Mouse (Mus musculus) liver, postnatal 0 days (tissue): ENCODE data around the gene Npr1. TPM values are rescaled to one million over a fixed set of nuclear protein-coding genes. Genes with fewer than 3 reads are reported as not detected.

Experiments used
- ATAC-seq: fragments of 200-750 bp; cut with Nextera tagmentation; 2 replicates; pipeline ENCODE4 v1.8.0; 2017; ENCODE audit warnings: mild to moderate bottlenecking, moderate library complexity
- DNase-seq: peaks from one replicate; pipeline ENCODE4 v3.0.0-alpha.2; 2016
- H3K27ac ChIP-seq: fragments of 300-500 bp; sonication (generic); 2 replicates; pipeline ENCODE4 v1.5.1; 2014; ENCODE audit warnings: antibody characterized with exemption, moderate library complexity, mild to moderate bottlenecking, low read depth
- H3K27me3 ChIP-seq: fragments of 300-500 bp; sonication (generic); 2 replicates; pipeline ENCODE4 v1.6.1; 2014; ENCODE audit warnings: low read length, control low read depth, mixed read lengths; ENCODE audit not compliant: insufficient read depth
- H3K36me3 ChIP-seq: fragments of 300-500 bp; sonication (generic); replicated peaks from 2 replicates; pipeline ENCODE4 v1.6.1; 2014; ENCODE audit warnings: mild to moderate bottlenecking, control low read depth, low read length, moderate library complexity, mixed read lengths; ENCODE audit not compliant: insufficient read depth
- H3K4me1 ChIP-seq: fragments of 300-500 bp; sonication (generic); 2 replicates; pipeline ENCODE4 v1.6.1; 2014; ENCODE audit warnings: antibody characterized with exemption, mild to moderate bottlenecking, control low read depth; ENCODE audit not compliant: insufficient read depth
- H3K4me2 ChIP-seq: fragments of 300-500 bp; sonication (generic); 2 replicates; pipeline ENCODE4 v1.6.1; 2014; ENCODE audit warnings: low read depth, mild to moderate bottlenecking, low read length, moderate library complexity, mixed read lengths
- H3K4me3 ChIP-seq: fragments of 300-500 bp; sonication (generic); 2 replicates; pipeline ENCODE4 v1.5.1; 2014; ENCODE audit warnings: low read depth, low read length
- H3K9ac ChIP-seq: fragments of 300-500 bp; sonication (generic); replicated peaks from 2 replicates; pipeline ENCODE4 v1.6.1; 2014; ENCODE audit warnings: mild to moderate bottlenecking, moderate library complexity
- H3K9me3 ChIP-seq: fragments of 300-500 bp; sonication (generic); 2 replicates; pipeline ENCODE4 v1.6.1; 2016; ENCODE audit warnings: mild to moderate bottlenecking, control low read depth, low read length, mixed read lengths
- CTCF ChIP-seq: sonication (generic); IDR thresholded peaks from 2 replicates; pipeline ENCODE4 v1.5.1; 2016; ENCODE audit warnings: antibody characterized with exemption, low read depth
- EP300 ChIP-seq: IDR thresholded peaks from 2 replicates; pipeline ENCODE4 v1.6.1; 2016; ENCODE audit warnings: antibody characterized with exemption, low read depth, mild to moderate bottlenecking
- WGBS: fragments of 180-500 bp; shearing (Covaris S2); extraction: QIAGEN DNeasy Blood & Tissue Kit; methylation state at CpG from one replicate; pipeline ENCODE4 v1.1.7; 2014; ENCODE audit not compliant: insufficient replicate concordance; 5-methylcytosine and 5-hydroxymethylcytosine counted together
- polyA plus RNA-seq: library from polyadenylated mRNA; unstranded; fragments of >200 nt; fragmentation: Nextera tagmentation; extraction: Ambion mirVana; gene quantifications from 2 replicates; pipeline ENCODE4 v1.2.1, GENCODE M21; 2015

The Npr1 gene
- polyA plus RNA-seq, 1 experiment from 2014 or later = 5.9 TPM

DNA sequence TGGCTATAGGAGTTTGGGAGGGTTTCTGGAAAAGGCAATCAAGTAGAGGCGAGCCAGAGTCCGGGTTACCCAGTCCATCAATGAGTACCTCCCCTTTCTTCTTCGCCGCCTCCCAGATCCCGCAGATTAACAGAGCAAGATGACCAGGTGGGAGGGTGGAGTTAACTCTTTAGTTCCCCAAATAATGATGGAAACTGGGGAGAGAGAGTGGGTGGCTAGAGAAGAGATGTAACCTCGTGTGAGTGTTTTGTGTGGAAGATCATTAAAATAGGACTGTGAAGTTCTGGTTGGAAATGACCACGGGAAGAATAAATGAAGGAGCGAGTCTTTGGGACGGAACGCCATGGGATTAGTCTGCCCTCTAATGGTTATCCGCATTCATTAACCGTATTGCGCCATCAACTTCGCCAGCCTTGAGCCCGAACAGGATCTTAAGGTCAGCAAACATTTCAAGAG is 673 bp upstream of the Npr1 start:
- Histone ChIP-seq H3K4me1 (peaks cover 11% of the 10 kb centered on the region), H3K4me3 (peak overlapping the region; percentile 58), H3K9me3 (no peaks in the 10 kb centered on the region), H3K27ac (no peak overlapping the region), H3K27me3 (peaks cover 34% of the 10 kb centered on the region), H3K9ac (peak overlapping the region; percentile 38; the same call in 1 of the 2 replicates), H3K4me2 (peak overlapping the region; percentile 86), H3K36me3 (no peaks in the 10 kb centered on the region)
- no peak for TF ChIP-seq EP300
- peak; percentile 89 for TF ChIP-seq CTCF
- under 1% methylated on average over 15 of the region's 15 CpGs for whole genome bisulfite sequencing
- peak; percentile 62 for DNase-seq
- ATAC-seq = peak; percentile 69

- Histone ChIP-seq H3K4me3 (peak overlapping the region; percentile 58), H3K9ac (peak overlapping the region; percentile 59), H3K4me2 (peak overlapping the region; percentile 86), H3K27me3 (peaks cover 34% of the 10 kb centered on the region), H3K4me1 (peaks cover 11% of the 10 kb centered on the region), H3K27ac (peak overlapping the region; percentile 55; the same call in 1 of the 2 replicates), H3K9me3 (no peaks in the 10 kb centered on the region), H3K36me3 (no peaks in the 10 kb centered on the region)
- under 1% methylated on average over 75 of the region's 75 CpGs for WGBS
- DNase-seq = peak; percentile 34
- ATAC-seq = peak; percentile 37
- TF ChIP-seq CTCF (no peak), EP300 (no peak)
Observed at GRCm38 (mm10) chr3:90465081-90465685, 483 bp downstream of the Npr1 start.

DNA sequence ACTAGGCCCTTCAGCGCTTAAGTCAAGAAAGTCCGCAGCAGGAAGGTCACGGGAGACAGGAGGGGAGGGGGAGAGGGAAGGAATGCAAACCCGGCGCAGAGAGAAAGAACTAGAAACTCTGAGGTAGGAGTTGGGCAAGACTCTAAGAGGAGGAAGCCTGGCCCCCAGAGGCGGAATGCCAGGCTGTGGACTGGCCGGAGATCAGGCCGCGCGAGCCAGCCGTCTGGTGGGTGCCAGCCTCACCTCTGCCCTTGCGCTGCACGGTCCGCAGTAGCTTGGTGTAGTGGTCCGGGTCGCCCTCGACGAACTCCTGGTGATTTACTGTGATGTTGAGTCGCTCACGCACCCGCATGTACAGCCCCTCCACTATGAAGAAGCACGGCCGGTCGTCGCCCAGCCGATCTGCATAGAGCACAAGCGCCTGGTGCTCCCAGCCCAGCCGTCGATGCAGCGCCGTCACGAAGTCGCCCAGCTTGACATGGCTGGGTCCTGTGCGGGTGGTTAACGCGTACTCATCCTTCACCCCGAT is 1.1 kb downstream of the Npr1 start:
- no peak overlapping the region for H3K27ac ChIP-seq
- H3K4me1 ChIP-seq = peaks cover 11% of the 10 kb centered on the region
- peak; percentile 9; the same call in 1 of the 2 replicates for ATAC-seq
- no peaks in the 10 kb centered on the region for H3K9me3 ChIP-seq
- H3K4me3 ChIP-seq = peak overlapping the region; percentile 58
- no peaks in the 10 kb centered on the region for H3K36me3 ChIP-seq
- peak overlapping the region; percentile 59 for H3K9ac ChIP-seq
- no peak for DNase-seq
- no peak for TF ChIP-seq CTCF
- no peak for TF ChIP-seq EP300
- H3K27me3 ChIP-seq = peaks cover 34% of the 10 kb centered on the region
- 18% methylated on average over 37 of the region's 37 CpGs for WGBS
- H3K4me2 ChIP-seq = peak overlapping the region; percentile 86

- Histone ChIP-seq H3K9me3 (no peaks in the 10 kb centered on the region), H3K27me3 (peaks cover 34% of the 10 kb centered on the region), H3K36me3 (no peaks in the 10 kb centered on the region), H3K4me2 (no peak overlapping the region), H3K4me3 (no peak overlapping the region), H3K4me1 (peaks cover 11% of the 10 kb centered on the region), H3K27ac (no peak overlapping the region), H3K9ac (no peak overlapping the region)
- WGBS = 31% methylated on average over 7 of the region's 7 CpGs
- ATAC-seq (no peak), DNase-seq (no peak)
- TF ChIP-seq EP300 (no peak), CTCF (no peak)
Observed at GRCm38 (mm10) chr3:90462579-90462978, 3.1 kb downstream of the Npr1 start.

- DNase-seq (no peak), ATAC-seq (no peak)
- Histone ChIP-seq H3K4me3 (no peak overlapping the region), H3K36me3 (no peaks in the 10 kb centered on the region), H3K27me3 (peaks cover 34% of the 10 kb centered on the region), H3K27ac (no peak overlapping the region), H3K9me3 (no peaks in the 10 kb centered on the region), H3K4me1 (peaks cover 11% of the 10 kb centered on the region), H3K9ac (no peak overlapping the region), H3K4me2 (no peak overlapping the region)
- WGBS = 80% methylated on average over 3 of the region's 3 CpGs
- TF ChIP-seq CTCF (no peak), EP300 (no peak)
Observed at GRCm38 (mm10) chr3:90461935-90462334, 3.7 kb downstream of the Npr1 start.

DNA sequence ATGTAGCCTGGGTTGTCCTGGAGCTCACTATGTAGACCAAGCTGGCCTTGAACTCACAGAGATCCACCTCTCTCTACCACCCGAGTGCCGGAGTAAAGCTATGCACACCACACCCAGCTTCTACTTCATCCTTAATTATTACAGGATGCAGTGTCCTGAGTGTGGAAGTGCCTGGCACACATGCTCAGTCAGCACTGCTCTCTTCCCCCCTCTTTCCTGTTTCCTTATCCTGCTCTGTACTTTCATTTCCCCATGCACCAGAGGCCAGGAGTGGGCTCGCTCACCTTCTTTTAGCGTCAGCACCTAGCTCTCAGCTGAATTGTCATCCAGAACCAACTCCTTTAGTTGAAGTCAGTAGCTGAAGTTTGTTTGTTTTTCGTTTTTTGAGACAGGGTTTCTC is 5.4 kb downstream of the Npr1 start:
- no peak for ATAC-seq
- 57% methylated on average over 5 of the region's 5 CpGs for WGBS

More for the DNA sequence above, 5.4 kb downstream of the Npr1 start:
- Histone ChIP-seq H3K27me3 (peaks cover 22% of the 10 kb centered on the region), H3K36me3 (no peaks in the 10 kb centered on the region), H3K4me2 (no peak overlapping the region), H3K4me1 (peaks cover 5% of the 10 kb centered on the region), H3K9ac (no peak overlapping the region), H3K27ac (no peak overlapping the region), H3K4me3 (no peak overlapping the region), H3K9me3 (no peaks in the 10 kb centered on the region)
- TF ChIP-seq CTCF (no peak), EP300 (no peak)
- DNase-seq = no peak
